In the genomic region with DNA sequence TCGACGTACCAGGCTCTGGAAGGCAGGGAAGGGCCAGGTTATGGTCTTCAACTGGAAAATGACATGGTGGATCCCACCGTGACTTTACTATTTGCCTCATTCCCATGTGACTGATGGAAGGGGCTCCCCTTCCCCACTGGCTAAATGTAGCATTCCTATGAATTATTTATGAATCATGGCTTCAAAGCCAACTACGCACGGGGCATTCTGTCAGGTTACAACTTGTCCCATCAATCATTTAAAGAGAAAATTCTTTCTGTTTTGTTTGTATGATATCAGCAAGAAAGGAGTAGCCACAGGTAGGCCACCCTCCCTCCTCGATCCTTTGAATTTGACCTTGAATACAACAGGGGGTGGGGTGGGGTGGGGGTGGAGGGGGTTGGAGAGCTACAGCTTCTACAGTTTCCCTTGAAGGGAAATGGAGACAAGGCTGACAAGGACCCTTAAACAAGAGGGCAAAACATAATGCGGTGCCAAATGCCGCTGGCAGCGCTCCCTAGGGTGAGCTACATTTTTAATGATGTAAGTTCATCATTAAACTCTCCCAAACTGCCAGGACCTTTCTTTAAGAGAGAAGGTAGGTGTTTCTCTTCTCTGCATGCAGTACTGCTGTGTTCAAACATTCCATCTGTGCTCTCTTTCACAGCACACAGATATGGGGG, we compare ENCODE assay signal across 21 mouse cellular contexts. TPM values are rescaled to one million over a fixed set of nuclear protein-coding genes. Genes with fewer than 3 reads are reported as not detected.
DNase-seq lines count a peak whose midpoint lies in the region; ATAC-seq lines count a peak whose summit lies in the region.
"Had no signal": no experiment of that assay in that cellular context is flagged by ENCODE, and none has a peak within 500 bp of the region (broad histone marks: within the 10 kb centered on the region; RNA-seq: fewer than 3 reads in every experiment).

No protein-coding gene starts in this region.

- peaks cover 22% of the 10 kb centered on the region for H3K4me1 ChIP-seq in forebrain, embryonic 14.5 days (ENCODE audit: control insufficient read depth, insufficient read depth, low read length)
- peaks cover 26% of the 10 kb centered on the region for H3K4me1 ChIP-seq in forebrain, embryonic 12.5 days
- H3K4me1 ChIP-seq in kidney, embryonic 16.5 days (ENCODE audit: insufficient read depth, low read length), result peaks cover 16% of the 10 kb centered on the region

- H3K9ac ChIP-seq in forebrain, embryonic 14.5 days (ENCODE audit: low read length), result no peak overlapping the region
- no peak overlapping the region for H3K9ac ChIP-seq in forebrain, embryonic 12.5 days
- no peak overlapping the region for H3K9ac ChIP-seq in kidney, embryonic 16.5 days (replicated peaks; ENCODE audit: low read length)
- H3K9ac ChIP-seq: embryonic facial prominence, embryonic 13.5 days; hindbrain, embryonic 12.5 days had no signal

- H3K9me3 ChIP-seq in forebrain, embryonic 14.5 days (replicated peaks; ENCODE audit: control insufficient read depth, low read length), result no peaks in the 10 kb centered on the region
- H3K9me3 ChIP-seq in forebrain, embryonic 12.5 days, result no peaks in the 10 kb centered on the region
- H3K9me3 ChIP-seq in kidney, embryonic 16.5 days (ENCODE audit: low read length), result no peaks in the 10 kb centered on the region
- H3K9me3 ChIP-seq: embryonic facial prominence, embryonic 13.5 days; heart, embryonic 10.5 days; hindbrain, embryonic 12.5 days had no signal

- no peaks in the 10 kb centered on the region for H3K27me3 ChIP-seq in forebrain, embryonic 14.5 days (replicated peaks; ENCODE audit: control insufficient read depth, insufficient read depth, low read length)
- no peaks in the 10 kb centered on the region for H3K27me3 ChIP-seq in forebrain, embryonic 12.5 days
- no peaks in the 10 kb centered on the region for H3K27me3 ChIP-seq in kidney, embryonic 16.5 days (ENCODE audit: insufficient read depth, low read length)
- H3K27me3 ChIP-seq: embryonic facial prominence, embryonic 13.5 days; hindbrain, embryonic 12.5 days; Patski had no signal

- peaks cover 70% of the 10 kb centered on the region for H3K36me3 ChIP-seq in forebrain, embryonic 14.5 days (ENCODE audit: control insufficient read depth, insufficient read depth, low read length)
- H3K36me3 ChIP-seq in forebrain, embryonic 12.5 days (replicated peaks), result peaks cover 79% of the 10 kb centered on the region
- peaks cover 55% of the 10 kb centered on the region for H3K36me3 ChIP-seq in kidney, embryonic 16.5 days (ENCODE audit: insufficient read depth, low read length)

- H3K27ac ChIP-seq in forebrain, embryonic 14.5 days (ENCODE audit: low read depth, low read length), result no peak overlapping the region
- no peak overlapping the region for H3K27ac ChIP-seq in forebrain, embryonic 12.5 days
- no peak overlapping the region for H3K27ac ChIP-seq in kidney, embryonic 16.5 days (ENCODE audit: low read length)
- H3K27ac ChIP-seq: embryonic facial prominence, embryonic 13.5 days; heart, embryonic 10.5 days; hindbrain, embryonic 12.5 days had no signal

- ATAC-seq in forebrain, embryonic 14.5 days, result peak; percentile 37; the same call in 1 of the 2 replicates
- ATAC-seq in forebrain, embryonic 12.5 days (ENCODE audit: low FRiP score), result no peak
- no peak for ATAC-seq in kidney, embryonic 16.5 days (ENCODE audit: low FRiP score, low TSS enrichment)
- ATAC-seq: hindbrain, embryonic 16.5 days; inflammation-experienced regulatory T-cells, adult 6 months; Patski had no signal

- DNase-seq in forebrain, embryonic 14.5 days (ENCODE audit: low spot score), result peak; percentile 73
- DNase-seq in kidney, postnatal 14 days, result peak; percentile 34
- peak; percentile 17 for DNase-seq in retina, embryonic 14.5 days (ENCODE audit: low spot score)
- DNase-seq in retina, postnatal 1 day, result no peak
- DNase-seq in T-cell, adult 2 months (ENCODE audit: low spot score), result no peak
- DNase-seq: adrenal gland, postnatal 14 days; cerebellum, adult 18-20 months; cerebellum, adult 9-11 months; cerebellum, postnatal 36 days; gastrocnemius, postnatal 10 days; heart, adult 18-20 months; heart, postnatal 10 days; heart, postnatal 4 days had no signal

- H3K4me2 ChIP-seq in forebrain, embryonic 14.5 days (ENCODE audit: low read length), result no peak overlapping the region
- no peak overlapping the region for H3K4me2 ChIP-seq in forebrain, embryonic 12.5 days
- H3K4me2 ChIP-seq in kidney, embryonic 16.5 days (replicated peaks; ENCODE audit: low read depth, low read length), result no peak overlapping the region
- H3K4me2 ChIP-seq: embryonic facial prominence, embryonic 13.5 days; hindbrain, embryonic 12.5 days had no signal

- 41% methylated on average over 9 of the region's 9 CpGs for WGBS in forebrain, embryonic 14.5 days
- 77% methylated on average over 9 of the region's 9 CpGs for WGBS in forebrain, embryonic 12.5 days
- 83% methylated on average over 9 of the region's 9 CpGs for WGBS in kidney, embryonic 16.5 days

- H3K4me3 ChIP-seq in forebrain, embryonic 14.5 days (ENCODE audit: low read depth, low read length), result no peak overlapping the region
- H3K4me3 ChIP-seq in forebrain, embryonic 12.5 days (replicated peaks), result no peak overlapping the region
- no peak overlapping the region for H3K4me3 ChIP-seq in kidney, embryonic 16.5 days (ENCODE audit: low read length)
- H3K4me3 ChIP-seq: embryonic facial prominence, embryonic 13.5 days; heart, embryonic 10.5 days; hindbrain, embryonic 12.5 days had no signal

RNA-seq across cellular contexts. Expression of a gene that starts 53.6 kb away (rescaled TPM):
- polyA plus RNA-seq in forebrain, embryonic 14.5 days (2014; fragmentation: Nextera tagmentation; extraction: Ambion mirVana), result 100 and 129 TPM in 2 replicates
- 148 and 166 TPM in 2 replicates for polyA plus RNA-seq in forebrain, embryonic 12.5 days (2016; fragmentation: Nextera tagmentation; extraction: Ambion mirVana)
- 62.4 and 75.7 TPM in 2 replicates for polyA plus RNA-seq in kidney, embryonic 16.5 days (2015; fragmentation: Nextera tagmentation; extraction: Ambion mirVana)

Comparison
In these comparisons a context has a peak if more than half of its experiments do, and no peak if none do; other contexts are left out.
1. DNase-seq: peak in forebrain, embryonic 14.5 days (single experiment), kidney, postnatal 14 days (single experiment) and retina, embryonic 14.5 days (single experiment); none in retina, postnatal 1 day (single experiment) and T-cell, adult 2 months (single experiment).